Mouse (Mus musculus) stomach, embryonic 15.5 days (tissue): ENCODE measurements around the gene Bach2. TPM values are rescaled to one million over a fixed set of nuclear protein-coding genes. Genes with fewer than 3 reads are reported as not detected.

Experiments used
- ATAC-seq: fragments of 200-750 bp; cut with Nextera tagmentation; 2 replicates; pipeline ENCODE4 v1.8.0; 2017; ENCODE audit warnings: low read depth, moderate number of reproducible peaks, moderate TSS enrichment; ENCODE audit not compliant: insufficient read depth, low FRiP score
- H3K27ac ChIP-seq: fragments of 300-500 bp; sonication (generic); 2 replicates; pipeline ENCODE4 v1.5.1; 2015; ENCODE audit warnings: mild to moderate bottlenecking, inconsistent platforms
- H3K27me3 ChIP-seq: fragments of 300-500 bp; sonication (generic); replicated peaks from 2 replicates; pipeline ENCODE4 v1.6.1; 2015; ENCODE audit warnings: inconsistent platforms
- H3K36me3 ChIP-seq: fragments of 300-500 bp; sonication (generic); 2 replicates; pipeline ENCODE4 v1.6.1; 2015; ENCODE audit warnings: inconsistent platforms
- H3K4me1 ChIP-seq: fragments of 300-500 bp; sonication (generic); 2 replicates; pipeline ENCODE4 v1.6.1; 2015; ENCODE audit warnings: inconsistent platforms
- H3K4me2 ChIP-seq: fragments of 300-500 bp; sonication (generic); 2 replicates; pipeline ENCODE4 v1.6.1; 2015; ENCODE audit warnings: mild to moderate bottlenecking, inconsistent platforms
- H3K4me3 ChIP-seq: fragments of 300-500 bp; sonication (generic); replicated peaks from 2 replicates; pipeline ENCODE4 v1.5.1; 2015; ENCODE audit warnings: inconsistent platforms
- H3K9ac ChIP-seq: fragments of 300-500 bp; sonication (generic); 2 replicates; pipeline ENCODE4 v1.6.1; 2015; ENCODE audit warnings: inconsistent platforms
- H3K9me3 ChIP-seq: fragments of 300-500 bp; sonication (generic); 2 replicates; pipeline ENCODE4 v1.6.1; 2016; ENCODE audit warnings: inconsistent platforms
- WGBS: fragments of 180-500 bp; shearing (Covaris S2); methylation state at CpG from one replicate; pipeline ENCODE4 v1.1.7; 2015; 5-methylcytosine and 5-hydroxymethylcytosine counted together
- polyA plus RNA-seq: library from polyadenylated mRNA; unstranded; fragments of >200 nt; fragmentation: Nextera tagmentation; extraction: Ambion mirVana; gene quantifications from 2 replicates; pipeline ENCODE4 v1.2.1, GENCODE M21; 2015

The Bach2 gene
- polyA plus RNA-seq, 1 experiment from 2014 or later = 5.2 TPM

DNA sequence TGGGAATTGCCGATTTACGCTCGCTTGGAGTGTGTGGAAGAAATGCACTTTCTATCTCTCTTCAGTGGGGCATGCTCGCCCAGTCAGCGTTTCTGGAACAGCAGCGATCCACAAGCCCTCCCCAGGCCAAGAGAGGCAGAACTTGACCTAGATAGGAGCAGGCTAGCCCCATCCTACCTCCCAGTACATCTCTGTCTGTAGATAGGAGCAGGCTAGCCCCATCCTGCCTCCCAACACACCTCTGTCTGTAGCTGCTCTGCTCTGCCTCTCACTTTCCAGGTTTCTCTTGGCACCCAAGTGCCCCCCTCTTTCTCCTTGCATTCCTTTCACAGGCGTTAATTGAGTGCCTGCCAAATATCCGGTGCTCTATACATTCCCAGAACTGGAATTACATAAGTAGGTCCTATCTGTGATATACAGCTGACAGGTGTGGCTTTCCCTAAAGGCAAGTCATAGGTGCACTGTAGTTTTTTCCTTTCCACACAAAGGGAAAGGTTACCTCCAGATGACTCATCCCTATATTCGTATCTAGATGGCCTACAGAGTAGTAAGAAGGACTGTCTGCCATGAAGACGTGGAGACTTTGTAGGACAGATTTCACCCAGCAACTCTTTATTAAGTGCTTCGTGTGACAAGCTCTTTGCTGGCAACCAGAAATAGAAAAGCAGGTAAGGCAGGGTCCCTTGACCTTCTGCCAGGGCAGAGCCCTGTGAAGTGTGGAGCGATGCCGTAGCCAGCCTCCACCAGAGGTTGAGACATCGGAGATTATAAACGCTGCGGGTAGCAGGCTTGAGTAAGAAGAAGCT is 137.3 kb downstream of the Bach2 start:
- H3K27me3 ChIP-seq = no peaks in the 10 kb centered on the region
- no peak overlapping the region for H3K9ac ChIP-seq
- no peak overlapping the region for H3K4me3 ChIP-seq
- H3K9me3 ChIP-seq = no peaks in the 10 kb centered on the region
- H3K4me1 ChIP-seq = 0 out of 2 replicates have a peak, but pooled peaks cover 8% of the 10 kb centered on the region
- ATAC-seq = no peak
- H3K36me3 ChIP-seq = no peaks in the 10 kb centered on the region
- H3K27ac ChIP-seq = no peak overlapping the region
- no peak overlapping the region for H3K4me2 ChIP-seq
- 79% methylated on average over 16 of the region's 16 CpGs for whole genome bisulfite sequencing

DNA sequence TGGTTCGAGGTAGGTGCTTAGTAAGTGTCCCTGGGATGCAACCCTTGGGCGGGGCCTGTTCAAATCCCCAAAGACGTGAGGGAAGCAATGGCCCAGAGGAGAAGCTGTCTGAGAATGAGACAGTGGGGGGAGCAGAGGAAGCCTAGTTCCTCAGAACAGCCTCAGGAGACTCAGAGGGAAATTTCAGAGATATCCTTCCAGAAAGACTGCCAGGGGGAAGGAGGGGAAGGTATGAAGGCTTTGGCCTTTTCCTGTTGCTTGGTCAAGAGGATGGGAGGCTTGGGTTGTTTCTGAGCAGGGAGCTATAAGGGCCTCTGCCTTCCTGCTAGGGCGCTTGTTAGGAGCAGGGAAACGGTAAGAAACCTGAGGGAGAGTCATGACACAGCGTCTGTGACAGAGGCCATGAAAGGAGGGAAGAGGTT is 137.9 kb downstream of the Bach2 start:
- H3K4me1 ChIP-seq = 0 out of 2 replicates have a peak, but pooled peaks cover 8% of the 10 kb centered on the region
- WGBS = 61% methylated on average over 6 of the region's 6 CpGs

DNA sequence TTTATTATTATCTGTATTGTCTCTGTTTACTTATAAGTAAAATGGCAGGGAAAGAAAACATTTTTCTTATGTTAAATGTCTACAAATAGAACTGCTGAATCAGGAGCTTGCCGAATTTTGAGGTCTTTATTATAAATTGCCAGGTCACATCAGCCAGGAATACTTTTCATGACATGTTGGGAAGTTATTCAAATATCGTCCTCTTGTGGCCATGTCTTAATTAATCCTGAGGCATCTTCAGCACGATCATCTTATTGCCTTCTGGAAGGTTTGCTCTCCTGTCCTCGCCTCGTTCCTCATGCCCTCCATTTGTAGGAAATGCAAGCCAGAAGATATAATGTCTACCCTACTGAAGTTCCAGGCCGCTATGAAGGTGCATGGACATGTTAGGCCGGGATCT is 140.5 kb downstream of the Bach2 start:
- WGBS = 84% methylated on average over 7 of the region's 7 CpGs

More for the DNA sequence above, 137.9 kb downstream of the Bach2 start:
- no peak overlapping the region for H3K9ac ChIP-seq
- no peaks in the 10 kb centered on the region for H3K9me3 ChIP-seq
- no peak overlapping the region for H3K4me2 ChIP-seq
- no peak overlapping the region for H3K27ac ChIP-seq
- ATAC-seq = no peak
- no peaks in the 10 kb centered on the region for H3K36me3 ChIP-seq
- no peak overlapping the region for H3K4me3 ChIP-seq
- H3K27me3 ChIP-seq = no peaks in the 10 kb centered on the region

DNA sequence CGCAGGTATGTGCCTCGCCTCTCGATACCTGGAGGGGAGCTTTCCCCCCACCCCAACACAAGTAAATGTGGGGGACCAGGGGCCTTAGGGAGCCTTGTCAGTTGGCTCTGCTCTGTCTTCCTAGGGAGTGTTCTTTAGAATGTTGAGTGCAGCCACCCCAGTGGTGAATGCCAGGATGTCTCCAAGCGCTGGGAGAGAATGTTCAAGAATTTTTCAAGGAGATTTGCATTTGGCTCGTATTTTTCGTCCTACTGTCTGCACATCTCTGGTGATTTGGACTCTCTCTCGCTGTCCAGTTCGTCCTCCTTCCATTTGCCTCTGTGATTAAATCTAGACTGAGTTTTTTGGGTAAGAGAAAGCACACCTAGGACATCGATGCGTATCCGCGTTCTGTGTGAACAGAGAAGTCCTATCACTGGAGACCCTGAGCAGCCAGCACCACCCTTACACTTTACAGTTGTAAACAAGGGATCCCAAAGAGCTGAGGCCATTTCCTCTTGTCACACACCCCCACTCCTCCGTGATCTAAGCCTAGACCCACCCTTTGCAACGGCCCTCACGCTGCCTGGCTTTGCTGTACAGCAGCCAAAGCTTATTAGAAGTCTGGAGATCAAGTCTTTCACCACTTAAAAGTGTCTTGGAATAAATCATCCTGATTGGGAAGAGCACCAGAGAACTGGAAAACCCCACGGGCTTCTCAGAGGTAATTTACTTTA is 143.2 kb downstream of the Bach2 start:
- no peak overlapping the region for H3K4me2 ChIP-seq

More for the DNA sequence above, 140.5 kb downstream of the Bach2 start:
- H3K36me3 ChIP-seq = no peaks in the 10 kb centered on the region
- H3K4me3 ChIP-seq = no peak overlapping the region
- no peaks in the 10 kb centered on the region for H3K4me1 ChIP-seq
- no peaks in the 10 kb centered on the region for H3K9me3 ChIP-seq
- ATAC-seq = no peak
- no peaks in the 10 kb centered on the region for H3K27me3 ChIP-seq
- no peak overlapping the region for H3K27ac ChIP-seq
- no peak overlapping the region for H3K9ac ChIP-seq
- no peak overlapping the region for H3K4me2 ChIP-seq

DNA sequence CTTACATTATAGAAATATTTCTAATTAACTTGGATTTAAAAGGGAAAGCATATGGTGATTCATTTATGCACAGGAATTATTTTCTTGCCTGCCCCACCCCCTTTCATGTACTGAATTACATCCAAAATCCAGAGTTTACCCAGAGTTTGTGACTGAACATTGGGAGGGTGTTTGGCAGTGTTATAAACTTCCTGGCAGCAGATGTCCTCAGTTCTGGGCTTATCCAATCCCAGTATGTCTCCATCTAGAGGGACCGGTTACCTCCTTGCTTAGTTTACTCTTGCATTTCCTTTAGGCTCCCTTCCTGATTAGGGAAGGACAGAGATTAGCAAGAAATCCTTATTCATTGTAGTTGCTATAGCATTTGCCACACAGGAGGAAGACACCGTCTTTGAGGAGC is 146.5 kb downstream of the Bach2 start:
- H3K4me1 ChIP-seq = peaks cover 24% of the 10 kb centered on the region
- no peak overlapping the region for H3K4me2 ChIP-seq
- no peaks in the 10 kb centered on the region for H3K36me3 ChIP-seq
- H3K9ac ChIP-seq = no peak overlapping the region
- WGBS = 68% methylated on average over 2 of the region's 2 CpGs
- no peak overlapping the region for H3K27ac ChIP-seq
- no peaks in the 10 kb centered on the region for H3K27me3 ChIP-seq
- ATAC-seq = no peak
- H3K4me3 ChIP-seq = no peak overlapping the region
- H3K9me3 ChIP-seq = no peaks in the 10 kb centered on the region

More for the DNA sequence above, 143.2 kb downstream of the Bach2 start:
- Histone ChIP-seq H3K27me3 (no peaks in the 10 kb centered on the region), H3K4me1 (peaks cover 6% of the 10 kb centered on the region; the same call in 1 of the 2 replicates), H3K9ac (no peak overlapping the region), H3K9me3 (no peaks in the 10 kb centered on the region), H3K27ac (no peak overlapping the region), H3K36me3 (no peaks in the 10 kb centered on the region), H3K4me3 (no peak overlapping the region)
- 67% methylated on average over 16 of the region's 16 CpGs for WGBS
- no peak for ATAC-seq

DNA sequence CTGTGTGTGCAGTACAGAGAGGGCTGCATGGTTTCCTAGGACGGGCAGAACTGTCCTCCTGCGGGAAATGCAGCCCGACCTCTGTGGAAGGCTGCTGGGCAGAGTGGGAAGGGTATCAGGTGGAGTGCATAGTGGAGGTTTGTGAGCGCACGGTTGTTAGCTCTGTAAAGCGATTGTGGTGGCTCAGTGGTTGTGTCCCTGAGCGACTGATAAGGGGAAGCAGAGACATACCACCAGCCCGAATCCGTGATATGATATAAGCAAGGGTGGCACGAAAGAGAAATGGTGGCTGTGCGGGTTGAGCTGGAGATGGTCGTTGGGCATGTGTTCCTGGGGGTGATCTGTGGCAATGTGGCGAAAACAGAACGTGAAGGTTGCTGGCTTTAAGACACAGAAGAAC is 147.0 kb downstream of the Bach2 start:
- Histone ChIP-seq H3K4me3 (no peak overlapping the region), H3K9ac (no peak overlapping the region), H3K4me2 (no peak overlapping the region), H3K36me3 (no peaks in the 10 kb centered on the region), H3K27ac (no peak overlapping the region), H3K9me3 (no peaks in the 10 kb centered on the region), H3K27me3 (no peaks in the 10 kb centered on the region), H3K4me1 (peaks cover 24% of the 10 kb centered on the region)
- no peak for ATAC-seq
- 94% methylated on average over 14 of the region's 14 CpGs for WGBS

DNA sequence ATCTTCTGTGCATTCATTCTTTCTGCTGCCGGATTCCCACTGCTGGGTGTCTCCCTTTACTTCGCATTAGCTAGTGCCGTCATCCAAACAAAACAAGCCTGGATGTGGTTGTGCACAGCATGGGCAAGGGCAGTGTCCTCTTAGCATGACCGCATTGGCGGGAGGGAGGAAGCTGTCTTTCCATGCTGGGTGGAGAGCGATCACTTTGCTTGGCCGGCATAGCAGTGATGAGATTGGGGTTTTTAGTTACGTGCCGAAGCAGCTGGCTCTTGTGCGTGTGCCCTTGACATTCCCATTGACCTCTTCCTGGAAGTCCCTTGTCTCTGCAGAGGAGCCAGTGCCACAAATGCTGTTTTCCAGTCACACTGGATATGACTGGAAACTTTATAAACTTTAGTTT is 147.7 kb downstream of the Bach2 start:
- no peak overlapping the region for H3K27ac ChIP-seq

DNA sequence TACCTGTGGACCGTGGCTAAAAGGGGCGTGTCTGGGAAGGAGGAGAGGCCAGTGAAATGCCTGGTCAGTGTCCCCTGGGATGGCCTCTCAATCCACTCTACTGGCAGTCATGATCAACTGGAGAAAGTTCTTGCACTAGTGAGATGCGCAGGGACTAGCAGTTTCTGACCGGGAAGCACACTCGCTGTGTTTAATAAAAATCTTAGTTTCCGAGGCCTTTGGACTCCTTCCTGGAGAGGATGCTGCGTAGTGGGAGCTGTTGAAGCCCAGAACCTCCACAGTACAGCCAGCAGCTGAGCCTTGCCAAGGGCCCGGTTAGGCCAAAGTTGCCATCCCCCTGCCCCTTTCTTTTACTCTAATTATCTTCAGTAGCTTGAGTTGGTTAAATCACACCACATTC is 148.3 kb downstream of the Bach2 start:
- H3K27ac ChIP-seq = peak overlapping the region; percentile 37; the same call in 1 of the 2 replicates
- no peak overlapping the region for H3K4me2 ChIP-seq
- no peaks in the 10 kb centered on the region for H3K9me3 ChIP-seq
- H3K4me3 ChIP-seq = no peak overlapping the region
- H3K4me1 ChIP-seq = peaks cover 24% of the 10 kb centered on the region
- 65% methylated on average over 8 of the region's 8 CpGs for WGBS
- H3K9ac ChIP-seq = no peak overlapping the region
- no peaks in the 10 kb centered on the region for H3K27me3 ChIP-seq
- H3K36me3 ChIP-seq = no peaks in the 10 kb centered on the region
- ATAC-seq = no peak

More for the DNA sequence above, 147.7 kb downstream of the Bach2 start:
- H3K4me1 ChIP-seq = peaks cover 24% of the 10 kb centered on the region
- H3K4me3 ChIP-seq = no peak overlapping the region
- H3K27me3 ChIP-seq = no peaks in the 10 kb centered on the region
- H3K36me3 ChIP-seq = no peaks in the 10 kb centered on the region
- H3K9ac ChIP-seq = no peak overlapping the region
- 73% methylated on average over 10 of the region's 10 CpGs for WGBS
- H3K9me3 ChIP-seq = no peaks in the 10 kb centered on the region
- ATAC-seq = no peak
- H3K4me2 ChIP-seq = no peak overlapping the region

DNA sequence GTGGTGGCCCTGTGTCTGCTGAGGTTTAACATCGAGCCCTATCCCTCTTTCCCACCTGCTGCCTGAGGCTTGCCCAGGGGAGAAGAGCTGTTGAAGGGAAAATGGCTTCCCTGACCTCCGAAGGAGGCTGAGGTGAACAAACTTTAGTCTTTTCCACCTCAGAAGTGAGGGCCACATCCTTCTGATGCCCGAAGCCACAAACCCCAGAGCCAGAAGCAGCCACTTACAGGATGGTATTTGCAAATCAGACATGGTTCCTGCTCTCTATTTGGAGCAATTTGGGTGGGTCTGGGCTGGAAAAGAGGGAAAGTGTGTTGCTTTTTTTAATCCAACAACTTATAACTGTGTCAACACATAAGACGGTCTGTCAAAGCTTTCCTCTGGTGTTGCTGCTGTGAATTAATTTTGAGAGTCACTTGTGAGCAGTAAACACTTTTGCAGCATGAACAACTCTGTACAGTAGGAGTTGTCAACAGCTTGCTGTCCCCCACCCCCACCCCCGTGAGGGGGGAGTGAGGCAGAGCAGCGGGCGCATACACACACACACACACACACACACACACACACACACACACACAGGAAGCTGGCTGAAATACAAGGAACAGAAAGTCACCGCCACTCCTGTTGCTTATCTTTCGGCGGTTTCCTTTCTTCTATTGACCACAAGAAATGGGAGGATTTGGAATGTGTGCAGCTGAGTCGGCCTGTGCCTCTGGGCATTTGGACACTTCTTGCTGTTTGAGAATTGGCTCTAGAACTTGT is 149.1 kb downstream of the Bach2 start:
- Histone ChIP-seq H3K9ac (no peak overlapping the region), H3K9me3 (no peaks in the 10 kb centered on the region), H3K4me3 (no peak overlapping the region), H3K4me2 (peak overlapping the region; percentile 21; the same call in 1 of the 2 replicates), H3K4me1 (peaks cover 24% of the 10 kb centered on the region), H3K27me3 (no peaks in the 10 kb centered on the region), H3K27ac (peak overlapping the region; percentile 66), H3K36me3 (no peaks in the 10 kb centered on the region)
- WGBS = 33% methylated on average over 11 of the region's 11 CpGs
- peak; percentile 23; the same call in 1 of the 2 replicates for ATAC-seq

DNA sequence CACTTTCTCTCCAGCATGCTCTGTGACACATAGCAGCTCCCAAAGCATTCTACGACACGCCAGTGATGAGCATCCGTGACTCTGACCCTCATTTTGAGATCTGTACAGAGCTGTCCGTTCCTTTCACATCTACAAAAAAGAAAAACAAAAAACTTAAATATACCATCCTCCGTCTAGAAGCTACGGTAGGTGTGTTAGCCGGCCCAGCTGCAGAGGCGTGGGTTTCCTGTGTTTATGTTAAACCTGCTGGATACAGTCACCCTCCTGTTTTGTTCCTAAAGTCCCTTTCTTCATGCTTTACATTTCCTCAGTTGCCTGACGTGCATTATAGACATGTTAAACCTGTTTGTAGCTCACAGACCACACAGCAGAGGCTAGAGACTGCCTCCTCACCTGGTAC is 150.0 kb downstream of the Bach2 start:
- 50% methylated on average over 9 of the region's 9 CpGs for WGBS
- Histone ChIP-seq H3K36me3 (no peaks in the 10 kb centered on the region), H3K4me2 (peak overlapping the region; percentile 21; the same call in 1 of the 2 replicates), H3K4me1 (peaks cover 24% of the 10 kb centered on the region), H3K27ac (peak overlapping the region; percentile 66; the same call in 1 of the 2 replicates), H3K9me3 (no peaks in the 10 kb centered on the region), H3K4me3 (no peak overlapping the region), H3K27me3 (no peaks in the 10 kb centered on the region), H3K9ac (no peak overlapping the region)
- no peak for ATAC-seq

DNA sequence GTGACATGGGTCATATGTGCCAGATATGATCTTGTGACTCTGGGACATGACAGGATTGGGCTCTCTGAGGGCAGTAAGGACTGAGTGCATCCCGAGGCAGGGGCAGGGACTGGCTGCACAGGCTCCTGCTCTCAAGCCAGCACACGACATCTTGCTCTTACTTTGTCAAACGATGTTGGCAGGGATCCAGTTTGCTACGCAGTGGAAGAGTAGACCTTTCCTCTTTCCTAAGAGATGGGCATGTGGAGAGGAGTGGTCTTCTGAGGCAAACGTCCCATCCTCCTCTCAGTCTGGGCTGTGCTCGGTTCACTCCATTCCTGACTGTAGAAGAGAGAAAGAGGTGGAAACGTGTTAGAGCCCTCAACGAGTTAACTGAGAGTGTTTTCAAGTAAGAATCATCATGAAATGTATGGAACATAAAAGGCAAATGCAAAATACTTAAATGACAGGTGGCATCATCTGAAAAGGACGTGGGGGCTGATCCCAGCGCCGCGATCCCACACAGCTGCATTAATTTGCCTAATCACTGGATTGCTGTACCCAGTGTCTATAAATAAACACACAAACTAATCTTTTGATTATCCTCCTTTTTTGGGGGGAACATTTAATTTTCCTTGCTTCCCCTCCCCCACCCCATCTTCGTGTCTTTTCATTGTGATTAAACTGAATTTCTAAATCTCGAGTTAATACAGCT is 150.7 kb downstream of the Bach2 start:
- Histone ChIP-seq H3K9ac (no peak overlapping the region), H3K4me1 (peaks cover 24% of the 10 kb centered on the region), H3K4me2 (no peak overlapping the region), H3K9me3 (no peaks in the 10 kb centered on the region), H3K27ac (peak overlapping the region; percentile 66; the same call in 1 of the 2 replicates), H3K27me3 (no peaks in the 10 kb centered on the region), H3K36me3 (no peaks in the 10 kb centered on the region), H3K4me3 (no peak overlapping the region)
- WGBS = 52% methylated on average over 14 of the region's 14 CpGs
- no peak for ATAC-seq
